Mouse (Mus musculus) erythroid progenitor cell, adult 5-6 weeks (primary cell): ENCODE measurements at regions not wholly inside any gene's neighbourhood (a gene's known extent, or its start where the extent isn't known, plus 50 kb on each side); places are given as distances from the start of the nearest gene placed in this dataset.

ENCODE experiments used
- ATAC-seq: replicated peaks from 2 replicates; pipeline ENCODE4 v1.8.0; 2016; ENCODE audit warnings: moderate number of reproducible peaks, mild to moderate bottlenecking, moderate TSS enrichment, inconsistent platforms; ENCODE audit not compliant: poor library complexity, low FRiP score, severe bottlenecking

GRCm38 (mm10) chr9:46421688-46422274, 102.0 kb upstream of the 4931429L15Rik start:
- ATAC-seq: no peak

GRCm38 (mm10) chr9:46411686-46412085, 91.9 kb upstream of the 4931429L15Rik start:
- no peak for ATAC-seq

GRCm38 (mm10) chr9:46408776-46409175, 89.0 kb upstream of the 4931429L15Rik start:
- no peak for ATAC-seq

GRCm38 (mm10) chr9:46406606-46407005, 86.8 kb upstream of the 4931429L15Rik start:
- ATAC-seq: no peak

- ATAC-seq: no peak
These were observed 76.8 kb upstream of the 4931429L15Rik start for GRCm38 (mm10) chr9:46396591-46396990.

- ATAC-seq: no peak
These were observed 75.5 kb upstream of the 4931429L15Rik start for GRCm38 (mm10) chr9:46395156-46395765.

GRCm38 (mm10) chr9:46394239-46394638, 74.5 kb upstream of the 4931429L15Rik start:
- ATAC-seq: no peak

GRCm38 (mm10) chr9:46392641-46393321, 73.0 kb upstream of the 4931429L15Rik start:
- ATAC-seq: no peak

GRCm38 (mm10) chr9:46389741-46390140, 70.0 kb upstream of the 4931429L15Rik start:
- ATAC-seq: no peak

- no peak for ATAC-seq
These were observed 69.2 kb upstream of the 4931429L15Rik start for GRCm38 (mm10) chr9:46388677-46389676.

GRCm38 (mm10) chr9:46386333-46386732, 66.5 kb upstream of the 4931429L15Rik start:
- ATAC-seq: no peak

- no peak for ATAC-seq
These were observed 61.6 kb upstream of the 4931429L15Rik start for GRCm38 (mm10) chr9:46381342-46381741.

GRCm38 (mm10) chr9:46379453-46379852, 59.7 kb upstream of the 4931429L15Rik start:
- ATAC-seq: no peak

- no peak for ATAC-seq
These were observed 58.6 kb upstream of the 4931429L15Rik start for GRCm38 (mm10) chr9:46378339-46378738.
